Mouse (Mus musculus): ENCODE results near the gene Spg20.

- TF ChIP-seq CTCF (IDR thresholded peaks at IDR 0.05; ENCODE audit: borderline replicate concordance, insufficient read depth, low read depth, low read length) (no peak), POLR2A (IDR thresholded peaks at IDR 0.05; ENCODE audit: borderline replicate concordance, insufficient read depth, low read length) (no peak)
Measured at GRCm38 (mm10) chr3:55079619-55080018, 32.3 kb upstream of the Spg20 start.

Measured in cerebellum, adult 2 months (tissue).